Mouse (Mus musculus): Measurements from ENCODE around the gene Atf6.

- TF ChIP-seq POLR2A (IDR thresholded peaks at IDR 0.05; ENCODE audit: low read depth, low read length) (no peak), CTCF (IDR thresholded peaks at IDR 0.05; ENCODE audit: extremely low read depth, insufficient read depth, insufficient read length, insufficient replicate concordance) (no peak)
Measured at GRCm38 (mm10) chr1:170773506-170773905, 94.1 kb downstream of the Atf6 start.
